Mouse (Mus musculus) Patski (cell line): ENCODE data around the gene Ctcfl. TPM values are rescaled to one million over a fixed set of nuclear protein-coding genes. Genes with fewer than 3 reads are reported as not detected.

Experiments used
- ATAC-seq: fragments of 100-300 bp; one replicate; pipeline ENCODE4 v1.8.0; 2021
- CTCF ChIA-PET: fragments of 350-600 bp; sonication (Branson Sonifier 250); formaldehyde crosslinking; loops from one replicate; lab custom pipeline; 2022; ENCODE audit warnings: inconsistent platforms; lab: Charles Lee
- POLR2A ChIA-PET: fragments of 350-600 bp; sonication (Branson Sonifier 250); formaldehyde crosslinking; loops from one replicate; lab custom pipeline; 2022; ENCODE audit warnings: antibody characterized with exemption, inconsistent platforms; lab: Charles Lee
- DNase-seq: peaks from one replicate; pipeline ENCODE4 v3.0.0-alpha.2; 2011; ENCODE audit warnings: low read depth, low spot score
- H3K27me3 ChIP-seq: fragments of 371-371 bp; one replicate; pipeline ENCODE4 v1.5.1; 2021
- CTCF ChIP-seq: fragments of 100-300 bp; IDR thresholded peaks from one replicate; pipeline ENCODE4 v1.5.1; 2021
- in situ Hi-C: fragments of 300-500 bp; cut with MboI; formaldehyde crosslinking; loops from 3 replicates; pipeline ENCODE4 v1.11.1; 2018; ENCODE audit warnings: low pct_unique_long_range_greater_than_20kb, mixed read lengths
- polyA plus RNA-seq: library from polyadenylated mRNA; unstranded; gene quantifications from one replicate; pipeline ENCODE4 v1.2.3, GENCODE M21; 2021

The Ctcfl gene
- polyA plus RNA-seq, 1 experiment from 2014 or later = not detected

DNA sequence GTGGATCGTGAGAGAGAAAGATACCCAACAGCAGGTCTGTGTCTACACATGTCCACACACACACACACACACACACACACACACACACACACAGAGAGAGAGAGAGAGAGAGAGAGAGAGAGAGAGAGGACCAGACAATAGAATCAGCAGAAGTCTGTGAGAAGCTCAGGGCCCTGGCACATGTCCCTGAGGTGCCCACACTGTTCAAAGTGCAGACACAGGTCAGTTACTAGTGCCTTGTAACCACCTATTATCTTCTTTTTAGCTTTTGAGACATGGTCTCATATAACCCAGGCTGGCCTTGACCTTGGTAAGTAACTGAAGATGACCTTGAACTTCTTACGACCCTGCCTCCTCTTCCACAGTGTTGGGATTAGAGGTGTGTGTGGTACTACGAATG lies 70.1 kb downstream of the Ctcfl start:
- in situ Hi-C loops = no loop called here
- ATAC-seq (no peak), DNase-seq (no peak)
- no peak for TF ChIP-seq CTCF
- ChIA-PET POLR2A (no interaction called here), CTCF (interaction anchor here (1.0 kb wide), 1 partner anchor 12 kb away, joined by 3 read pairs; no protein-coding TSS in a partner anchor)
- no peaks in the 10 kb centered on the region for H3K27me3 ChIP-seq

DNA sequence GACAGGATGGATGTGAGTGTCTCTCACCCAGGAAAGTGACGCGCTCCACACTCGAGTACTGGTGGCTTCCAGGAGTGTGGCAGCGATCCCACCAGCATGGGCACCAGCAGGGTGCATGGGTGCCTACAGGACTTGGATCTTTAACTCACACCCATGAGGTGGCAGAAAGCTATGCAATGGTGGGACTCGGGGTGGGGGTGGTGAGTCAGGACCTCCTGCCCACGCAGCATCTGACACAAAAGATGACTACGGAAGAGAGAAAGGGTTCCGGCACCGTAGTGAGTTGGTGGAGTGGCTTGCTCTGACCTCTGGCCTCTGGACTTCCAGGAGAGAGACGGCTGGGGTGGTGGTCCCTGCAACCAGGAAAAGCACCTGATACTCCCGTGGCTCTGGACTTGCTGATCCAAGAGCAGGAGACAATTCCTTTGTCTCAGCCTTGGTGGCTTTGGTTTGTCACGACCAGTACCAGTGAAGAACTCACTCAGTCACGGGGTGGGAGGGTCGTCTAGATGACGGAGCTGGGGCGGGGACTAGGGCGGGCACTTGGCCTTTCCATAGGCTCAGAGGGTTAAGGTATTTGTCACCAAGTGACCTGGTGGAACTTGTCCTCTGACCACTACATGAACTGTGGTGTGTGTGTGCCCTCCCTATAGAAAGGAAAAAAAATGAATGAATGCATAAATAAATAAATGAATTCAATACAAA lies 71.1 kb downstream of the Ctcfl start:
- DNase-seq (no peak), ATAC-seq (peak; percentile 5)
- in situ Hi-C loops = no loop called here
- H3K27me3 ChIP-seq = no peaks in the 10 kb centered on the region
- ChIA-PET POLR2A (no interaction called here), CTCF (interaction anchor here (1.0 kb wide), 1 partner anchor 13 kb away, joined by 3 read pairs; no protein-coding TSS in a partner anchor)
- no peak for TF ChIP-seq CTCF

- peak; percentile 55 for DNase-seq
- TF ChIP-seq CTCF = no peak
- ATAC-seq = peak; percentile 76
- in situ Hi-C loops = no loop called here
- H3K27me3 ChIP-seq = no peaks in the 10 kb centered on the region
- ChIA-PET POLR2A (no interaction called here), CTCF (no interaction called here)
Measured at GRCm38 (mm10) chr2:173047471-173047870, 71.9 kb downstream of the Ctcfl start.

DNA sequence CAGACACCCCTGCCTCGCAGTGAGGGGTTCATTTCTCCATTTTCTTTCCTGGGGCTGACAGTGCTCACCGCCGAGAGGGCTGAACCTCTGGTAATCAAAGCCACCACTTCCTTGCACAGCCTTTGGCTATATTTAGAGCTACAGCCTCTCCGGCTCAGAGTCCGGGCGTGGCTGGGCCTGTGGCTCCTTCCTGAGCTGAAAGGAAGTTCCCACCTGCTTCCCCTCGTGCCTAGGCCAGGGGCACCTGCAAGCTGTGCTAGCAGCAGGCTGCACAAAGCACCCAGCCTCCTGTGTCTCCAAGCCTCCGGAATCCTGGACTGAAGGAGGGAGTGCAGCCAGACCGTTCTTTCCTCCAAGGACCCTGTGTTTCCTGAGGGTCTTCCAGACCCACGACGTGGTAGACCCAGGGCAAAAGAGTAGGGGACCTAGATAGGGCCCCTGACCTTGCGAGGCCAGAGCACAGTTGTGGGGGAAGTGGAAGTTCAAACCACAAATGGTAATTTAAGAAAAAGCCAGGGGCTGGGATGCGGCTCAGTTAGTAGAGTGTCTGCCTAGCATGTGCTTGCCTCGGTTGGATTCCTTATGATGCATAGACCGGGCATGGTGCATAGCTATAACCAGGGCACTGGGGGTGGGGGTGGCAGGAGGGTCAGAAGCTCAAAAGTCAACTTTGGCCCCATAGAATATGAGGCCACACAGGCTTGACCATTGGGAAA lies 72.6 kb downstream of the Ctcfl start:
- TF ChIP-seq CTCF = no peak
- H3K27me3 ChIP-seq = no peaks in the 10 kb centered on the region
- DNase-seq (no peak), ATAC-seq (no peak)
- ChIA-PET POLR2A (no interaction called here), CTCF (interaction anchor here (0.9 to 1.0 kb wide), 2 partner anchors 11 to 14 kb away, joined by 3 read pairs; no protein-coding TSS in a partner anchor)
- in situ Hi-C loops = no loop called here

DNA sequence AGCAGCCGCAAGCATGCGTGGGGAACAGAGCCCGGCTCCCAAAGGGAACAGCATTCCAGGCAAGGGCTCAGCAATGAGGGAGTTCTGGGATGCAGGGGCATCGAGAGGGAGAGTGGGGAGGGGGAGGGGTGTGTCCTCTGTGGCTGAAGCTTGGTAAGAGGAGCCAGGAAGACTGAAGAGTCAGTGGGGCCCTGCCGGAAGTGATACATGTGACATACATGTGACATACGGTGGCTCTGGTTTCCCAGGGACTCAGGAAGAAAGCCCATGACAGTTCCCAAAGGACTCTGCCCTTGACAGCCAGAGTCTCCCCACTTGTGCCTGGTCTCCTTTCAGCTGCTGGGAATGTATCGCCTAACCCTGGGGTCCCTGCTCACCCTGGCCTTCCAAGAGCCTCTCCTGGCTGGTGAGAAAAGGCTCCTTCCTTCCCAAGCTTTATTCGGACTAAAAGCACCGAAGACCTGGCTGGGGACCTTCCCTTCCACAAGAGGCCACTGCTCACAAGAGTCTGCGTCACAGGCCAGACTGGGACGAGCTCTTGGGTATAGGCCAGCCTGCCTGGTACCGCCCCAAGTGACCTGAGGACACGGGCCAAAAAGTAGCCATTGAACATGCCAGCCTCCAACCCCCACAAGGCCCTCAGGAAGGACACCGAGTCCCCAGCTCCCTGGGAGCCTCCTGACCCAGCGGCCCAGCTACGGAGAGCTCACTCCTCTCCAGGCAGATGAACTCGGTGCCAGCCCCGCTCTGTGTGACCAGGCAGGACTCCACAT lies 74.9 kb downstream of the Ctcfl start:
- TF ChIP-seq CTCF = no peak
- ATAC-seq (no peak), DNase-seq (no peak)
- POLR2A ChIA-PET = interaction anchor here (1.3 kb wide), 1 partner anchor 16 kb away, joined by 3 read pairs; no protein-coding TSS in a partner anchor
- CTCF ChIA-PET = interaction anchor here (1.3 kb wide), 1 partner anchor 8 kb away, joined by 3 read pairs; no protein-coding TSS in a partner anchor
- in situ Hi-C loops = no loop called here
- H3K27me3 ChIP-seq = no peaks in the 10 kb centered on the region

Other genes starting within 250 kb of the Ctcfl start
- 12.3 TPM for gene Bmp7, start 179.2 kb downstream of the Ctcfl start, polyA plus RNA-seq
- 1.3 TPM for gene Spo11, start 141.8 kb downstream of the Ctcfl start, polyA plus RNA-seq
- gene Rae1, start 119.4 kb downstream of the Ctcfl start, polyA plus RNA-seq = 77.6 TPM
- gene Rbm38, start 99.0 kb downstream of the Ctcfl start, polyA plus RNA-seq = 27.5 TPM
- gene Pck1, start 33.5 kb upstream of the Ctcfl start, polyA plus RNA-seq = not detected
- gene Zbp1, start 99.4 kb upstream of the Ctcfl start, polyA plus RNA-seq = 0.05 TPM
- gene Pmepa1, start 157.0 kb upstream of the Ctcfl start, polyA plus RNA-seq = 20.1 TPM